23 mouse cellular contexts compared by ENCODE assay signal in the genomic region with DNA sequence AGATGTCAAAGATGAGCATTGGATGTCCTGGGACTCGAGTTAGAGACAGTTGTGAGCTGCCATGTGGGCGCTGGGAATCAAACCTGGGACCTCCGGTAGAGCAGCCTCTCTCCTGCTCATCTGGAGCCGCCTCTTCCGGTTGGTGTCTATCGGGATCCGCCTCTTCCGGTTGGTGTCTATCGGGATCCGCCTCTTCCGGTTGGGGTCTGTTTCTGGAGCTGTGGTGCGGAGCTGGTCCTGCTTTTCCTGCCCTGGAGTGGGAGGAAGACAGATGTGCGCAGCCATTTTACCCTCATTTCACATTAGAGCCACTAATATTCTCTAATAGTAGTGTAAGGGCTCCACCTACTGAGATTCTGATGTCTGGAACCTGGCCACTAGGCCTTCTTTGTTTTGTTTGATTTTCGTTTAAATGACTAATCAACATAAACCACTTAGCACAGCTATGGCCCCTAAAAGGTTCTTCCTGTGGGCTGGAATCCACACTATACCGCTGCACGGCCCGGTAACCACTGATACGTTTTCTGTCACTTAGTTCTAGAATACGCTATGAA. TPM values are rescaled to one million over a fixed set of nuclear protein-coding genes. Genes with fewer than 3 reads are reported as not detected.
DNase-seq lines count a peak whose midpoint lies in the region; ATAC-seq and TF ChIP-seq lines count a peak whose summit lies in the region.
"Had no signal": no experiment of that assay in that cellular context is flagged by ENCODE, and none has a peak within 500 bp of the region (broad histone marks: within the 10 kb centered on the region; RNA-seq: fewer than 3 reads in every experiment).

No protein-coding gene starts in this region.

- TF ChIP-seq POLR2A in kidney, adult 2 months (IDR thresholded peaks at IDR 0.05; ENCODE audit: low read depth, low read length): no peak

- no peak overlapping the region for H3K4me2 ChIP-seq in midbrain, postnatal 0 days (ENCODE audit: low read depth, low read length, poor library complexity, severe bottlenecking)
- H3K4me2 ChIP-seq in midbrain, embryonic 13.5 days (replicated peaks): no peak overlapping the region
- H3K4me2 ChIP-seq: embryonic facial prominence, embryonic 12.5 days; hindbrain, embryonic 12.5 days; limb, embryonic 13.5 days; liver, embryonic 15.5 days had no signal

- ATAC-seq in midbrain, postnatal 0 days (ENCODE audit: low FRiP score): no peak
- no peak for ATAC-seq in midbrain, embryonic 13.5 days
- ATAC-seq: CD4-positive, CD25-positive, alpha-beta regulatory T cell, adult 4 months had no signal

- no peak for TF ChIP-seq CTCF in kidney, adult 2 months (conservative IDR thresholded peaks at IDR 0.05; ENCODE audit: insufficient read depth, insufficient read length, low read depth, low read length)
- TF ChIP-seq CTCF in midbrain, postnatal 0 days (IDR thresholded peaks at IDR 0.05): peak; percentile 28; the same call in 1 of the 2 replicates

- no peaks in the 10 kb centered on the region for H3K36me3 ChIP-seq in kidney, adult 2 months (ENCODE audit: control insufficient read depth, insufficient read depth, low read length)
- no peaks in the 10 kb centered on the region for H3K36me3 ChIP-seq in midbrain, postnatal 0 days (ENCODE audit: insufficient read depth, low read length)
- no peaks in the 10 kb centered on the region for H3K36me3 ChIP-seq in midbrain, embryonic 13.5 days
- H3K36me3 ChIP-seq: embryonic facial prominence, embryonic 12.5 days; hindbrain, embryonic 12.5 days; limb, embryonic 13.5 days; liver, embryonic 15.5 days had no signal

- no peaks in the 10 kb centered on the region for H3K4me1 ChIP-seq in kidney, adult 2 months (ENCODE audit: control insufficient read depth, insufficient read depth, low read length)
- H3K4me1 ChIP-seq in midbrain, postnatal 0 days (ENCODE audit: insufficient read depth, low read length): no peaks in the 10 kb centered on the region
- H3K4me1 ChIP-seq in midbrain, embryonic 13.5 days (replicated peaks): no peaks in the 10 kb centered on the region
- H3K4me1 ChIP-seq: hindbrain, embryonic 12.5 days; limb, embryonic 13.5 days had no signal

- WGBS in kidney, adult 2 months: 73% methylated on average over 19 of the region's 19 CpGs
- 87% methylated on average over 19 of the region's 19 CpGs for WGBS in midbrain, postnatal 0 days
- 86% methylated on average over 19 of the region's 19 CpGs for WGBS in midbrain, embryonic 13.5 days

- H3K4me3 ChIP-seq in kidney, adult 2 months (ENCODE audit: insufficient read depth, low read depth, low read length): no peak overlapping the region
- no peak overlapping the region for H3K4me3 ChIP-seq in midbrain, postnatal 0 days (ENCODE audit: low read depth, low read length)
- H3K4me3 ChIP-seq in midbrain, embryonic 13.5 days (replicated peaks): no peak overlapping the region
- H3K4me3 ChIP-seq: embryonic facial prominence, embryonic 12.5 days; hindbrain, embryonic 12.5 days; limb, embryonic 13.5 days; liver, embryonic 15.5 days; myocyte had no signal

- no peaks in the 10 kb centered on the region for H3K27me3 ChIP-seq in kidney, adult 2 months (replicated peaks; ENCODE audit: control insufficient read depth, insufficient read depth, low read length)
- H3K27me3 ChIP-seq in midbrain, postnatal 0 days (ENCODE audit: insufficient read depth, low read length): no peaks in the 10 kb centered on the region
- no peaks in the 10 kb centered on the region for H3K27me3 ChIP-seq in midbrain, embryonic 13.5 days
- H3K27me3 ChIP-seq: embryonic facial prominence, embryonic 12.5 days; hindbrain, embryonic 12.5 days; limb, embryonic 13.5 days; liver, embryonic 15.5 days had no signal

- no peak overlapping the region for H3K9ac ChIP-seq in midbrain, postnatal 0 days (replicated peaks; ENCODE audit: low read length, poor library complexity, severe bottlenecking)
- H3K9ac ChIP-seq in midbrain, embryonic 13.5 days (replicated peaks): no peak overlapping the region
- H3K9ac ChIP-seq: embryonic facial prominence, embryonic 12.5 days; hindbrain, embryonic 12.5 days; limb, embryonic 13.5 days; liver, embryonic 15.5 days had no signal

- peak; percentile 47 for DNase-seq in kidney, adult 2 months
- DNase-seq in kidney, adult 11 months: no peak
- DNase-seq in midbrain, postnatal 0 days (ENCODE audit: low spot score): no peak
- peak; percentile 41 for DNase-seq in MN1 (ENCODE audit: low spot score)
- peak; percentile 85 for DNase-seq in testis, postnatal 14 days (ENCODE audit: low spot score)
- no peak for DNase-seq in right cerebral cortex, postnatal 4 days
- DNase-seq: cerebellum, adult 11 months; gastrocnemius, postnatal 25 days; kidney, adult 9 months; right cerebral cortex, adult 18-20 months; spleen, adult 18-20 months had no signal

- no peaks in the 10 kb centered on the region for H3K9me3 ChIP-seq in midbrain, postnatal 0 days (ENCODE audit: low read length)
- no peaks in the 10 kb centered on the region for H3K9me3 ChIP-seq in midbrain, embryonic 13.5 days
- H3K9me3 ChIP-seq: embryonic facial prominence, embryonic 12.5 days; hindbrain, embryonic 12.5 days; limb, embryonic 13.5 days; liver, embryonic 15.5 days had no signal

- H3K27ac ChIP-seq in kidney, adult 2 months (ENCODE audit: insufficient read depth, low read depth, low read length): no peak overlapping the region
- no peak overlapping the region for H3K27ac ChIP-seq in midbrain, postnatal 0 days (ENCODE audit: low read depth, low read length)
- no peak overlapping the region for H3K27ac ChIP-seq in midbrain, embryonic 13.5 days
- H3K27ac ChIP-seq: embryonic facial prominence, embryonic 12.5 days; hindbrain, embryonic 12.5 days; limb, embryonic 13.5 days; liver, embryonic 15.5 days had no signal

RNA-seq across cellular contexts. Expression of a gene that starts 14.3 kb away (rescaled TPM):
- polyA plus RNA-seq in kidney, adult 2 months (2012; rRNA removed): 11.5 and 11.8 TPM in 2 replicates
- 18.0 and 27.1 TPM in 2 replicates for total RNA-seq in midbrain, postnatal 0 days (2014; rRNA removed)
- polyA plus RNA-seq in midbrain, postnatal 0 days (2015; fragmentation: Nextera tagmentation; extraction: Ambion mirVana): 15.7 and 17.8 TPM in 2 replicates
- polyA plus RNA-seq in midbrain, embryonic 13.5 days (2015; fragmentation: Nextera tagmentation; extraction: Ambion mirVana): 6.2 and 8.1 TPM in 2 replicates
- total RNA-seq: neutrophil, adult 5-6 weeks had no signal
- polyA plus RNA-seq: CD4-positive, CD25-positive, alpha-beta regulatory T cell, adult 4 months had no signal

RNA-seq across cellular contexts. Expression of a gene that starts 19.5 kb away (rescaled TPM):
- polyA plus RNA-seq in kidney, adult 2 months (2012; rRNA removed): 3.3 and 3.4 TPM in 2 replicates
- total RNA-seq in midbrain, postnatal 0 days (2014; rRNA removed): 44.8 and 49.7 TPM in 2 replicates
- polyA plus RNA-seq in midbrain, postnatal 0 days (2015; fragmentation: Nextera tagmentation; extraction: Ambion mirVana): 27.6 and 30.8 TPM in 2 replicates
- polyA plus RNA-seq in midbrain, embryonic 13.5 days (2015; fragmentation: Nextera tagmentation; extraction: Ambion mirVana): 42.3 and 44.0 TPM in 2 replicates

RNA-seq across cellular contexts. Expression of a gene that starts 21.4 kb away (rescaled TPM):
- polyA plus RNA-seq in kidney, adult 2 months (2012; rRNA removed): 0.27 TPM in 1 of 2 replicates, not detected in the other
- total RNA-seq in midbrain, postnatal 0 days (2014; rRNA removed): not detected in 2 replicates
- polyA plus RNA-seq in midbrain, postnatal 0 days (2015; fragmentation: Nextera tagmentation; extraction: Ambion mirVana): 0.37 and 0.42 TPM in 2 replicates
- polyA plus RNA-seq in midbrain, embryonic 13.5 days (2015; fragmentation: Nextera tagmentation; extraction: Ambion mirVana): not detected in 2 replicates
- total RNA-seq: adrenal gland, adult 18-20 months; gastrocnemius, postnatal 25 days; left cerebral cortex, adult 18-20 months; neutrophil, adult 5-6 weeks had no signal
- polyA plus RNA-seq: CD4-positive, CD25-positive, alpha-beta regulatory T cell, adult 4 months; embryonic facial prominence, embryonic 12.5 days; heart, embryonic 14.5 days; limb, embryonic 13.5 days; liver, embryonic 15.5 days; myocyte; stomach, embryonic 16.5 days had no signal

RNA-seq across cellular contexts. Expression of a gene that starts 22.8 kb away (rescaled TPM):
- polyA plus RNA-seq in kidney, adult 2 months (2012; rRNA removed): 6.0 and 6.4 TPM in 2 replicates
- 10.6 and 15.4 TPM in 2 replicates for total RNA-seq in midbrain, postnatal 0 days (2014; rRNA removed)
- 9.2 and 11.1 TPM in 2 replicates for polyA plus RNA-seq in midbrain, postnatal 0 days (2015; fragmentation: Nextera tagmentation; extraction: Ambion mirVana)
- 14.9 and 15.6 TPM in 2 replicates for polyA plus RNA-seq in midbrain, embryonic 13.5 days (2015; fragmentation: Nextera tagmentation; extraction: Ambion mirVana)

RNA-seq across cellular contexts. Expression of a gene that starts 24.7 kb away (rescaled TPM):
- not detected in 2 replicates for polyA plus RNA-seq in kidney, adult 2 months (2012; rRNA removed)
- not detected in 2 replicates for total RNA-seq in midbrain, postnatal 0 days (2014; rRNA removed)
- 0.31 and 0.49 TPM in 2 replicates for polyA plus RNA-seq in midbrain, postnatal 0 days (2015; fragmentation: Nextera tagmentation; extraction: Ambion mirVana)
- 0.17 and 0.62 TPM in 2 replicates for polyA plus RNA-seq in midbrain, embryonic 13.5 days (2015; fragmentation: Nextera tagmentation; extraction: Ambion mirVana)
- total RNA-seq: adrenal gland, adult 18-20 months; gastrocnemius, postnatal 25 days; left cerebral cortex, adult 18-20 months had no signal
- polyA plus RNA-seq: heart, embryonic 14.5 days; liver, embryonic 15.5 days had no signal

Comparison
In these comparisons a context has a peak if more than half of its experiments do, and no peak if none do; other contexts are left out.
1. DNase-seq: peak in kidney, adult 2 months (single experiment), MN1 (single experiment) and testis, postnatal 14 days (single experiment); none in kidney, adult 11 months (single experiment), midbrain, postnatal 0 days (single experiment) and right cerebral cortex, postnatal 4 days (single experiment).